Mouse (Mus musculus): ENCODE results near the gene Tyms. TPM values are rescaled to one million over a fixed set of nuclear protein-coding genes. Genes with fewer than 3 reads are reported as not detected.
"Not testable (repeated sequence)": the region's sequence is repeated elsewhere in the genome, so short reads cannot be mapped to it uniquely, and the experiment has no call there.

Tyms gene
- polyA plus RNA-seq, 1 experiment from 2014 or later = 272 TPM

DNA sequence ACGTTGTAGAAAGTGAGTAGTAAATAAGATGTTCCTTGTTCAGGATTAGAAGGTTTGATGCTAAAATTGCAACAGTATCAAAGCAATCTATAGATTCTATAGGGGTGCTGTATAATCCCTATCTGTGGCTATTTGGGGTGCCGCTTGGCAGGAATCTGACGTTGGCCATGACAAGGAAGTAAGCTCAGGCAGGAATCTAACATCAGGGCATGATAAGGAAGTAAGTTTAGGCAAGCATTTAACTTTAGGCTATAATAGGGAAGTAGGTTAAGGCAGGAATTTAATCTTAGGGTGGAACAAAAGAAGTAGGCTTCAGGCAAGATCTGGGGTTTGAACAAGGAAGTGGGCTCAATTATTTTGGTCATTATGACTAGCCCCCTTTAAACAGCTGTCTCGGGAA, 37.6 kb downstream of the Tyms start:
- H3K4me1 ChIP-seq (replicated peaks); H3K27ac ChIP-seq; H3K27me3 ChIP-seq; H3K4me2 ChIP-seq; H3K9ac ChIP-seq; H3K4me3 ChIP-seq (replicated peaks); H3K9me3 ChIP-seq (replicated peaks); H3K36me3 ChIP-seq; ATAC-seq (ENCODE audit: low read depth); DNase-seq: not testable (repeated sequence)
- 38% methylated on average over 4 of the region's 4 CpGs for WGBS (ENCODE audit: insufficient replicate concordance)

DNA sequence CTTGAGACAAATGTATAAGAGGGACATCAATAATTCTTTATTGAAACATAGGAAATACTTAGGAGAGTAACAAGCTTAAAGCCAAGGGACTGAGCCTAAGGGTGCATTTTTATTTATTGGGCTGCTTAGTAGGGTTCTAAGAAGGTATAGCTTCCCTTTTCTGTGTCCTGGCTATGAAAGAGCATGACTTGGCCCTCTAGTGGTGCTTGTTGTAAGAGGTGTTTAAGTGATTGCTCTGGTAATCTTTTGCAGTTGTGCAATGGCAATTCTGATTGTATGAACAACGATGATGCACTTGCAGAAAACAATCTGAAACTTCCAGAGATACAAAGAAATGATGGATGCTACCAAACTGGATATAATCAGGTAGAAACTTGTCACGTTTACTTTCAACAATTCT, 58.8 kb downstream of the Tyms start:
- Histone ChIP-seq H3K36me3 (no peaks in the 10 kb centered on the region), H3K4me2 (no peak overlapping the region), H3K9me3 (replicated peaks) (no peaks in the 10 kb centered on the region), H3K9ac (no peak overlapping the region), H3K4me1 (replicated peaks) (peaks cover 6% of the 10 kb centered on the region), H3K4me3 (replicated peaks) (no peak overlapping the region), H3K27me3 (no peaks in the 10 kb centered on the region), H3K27ac (no peak overlapping the region)
- WGBS (ENCODE audit: insufficient replicate concordance) = 34% methylated on average over 2 of the region's 2 CpGs
- ATAC-seq (ENCODE audit: low read depth) (no peak), DNase-seq (no peak)

DNA sequence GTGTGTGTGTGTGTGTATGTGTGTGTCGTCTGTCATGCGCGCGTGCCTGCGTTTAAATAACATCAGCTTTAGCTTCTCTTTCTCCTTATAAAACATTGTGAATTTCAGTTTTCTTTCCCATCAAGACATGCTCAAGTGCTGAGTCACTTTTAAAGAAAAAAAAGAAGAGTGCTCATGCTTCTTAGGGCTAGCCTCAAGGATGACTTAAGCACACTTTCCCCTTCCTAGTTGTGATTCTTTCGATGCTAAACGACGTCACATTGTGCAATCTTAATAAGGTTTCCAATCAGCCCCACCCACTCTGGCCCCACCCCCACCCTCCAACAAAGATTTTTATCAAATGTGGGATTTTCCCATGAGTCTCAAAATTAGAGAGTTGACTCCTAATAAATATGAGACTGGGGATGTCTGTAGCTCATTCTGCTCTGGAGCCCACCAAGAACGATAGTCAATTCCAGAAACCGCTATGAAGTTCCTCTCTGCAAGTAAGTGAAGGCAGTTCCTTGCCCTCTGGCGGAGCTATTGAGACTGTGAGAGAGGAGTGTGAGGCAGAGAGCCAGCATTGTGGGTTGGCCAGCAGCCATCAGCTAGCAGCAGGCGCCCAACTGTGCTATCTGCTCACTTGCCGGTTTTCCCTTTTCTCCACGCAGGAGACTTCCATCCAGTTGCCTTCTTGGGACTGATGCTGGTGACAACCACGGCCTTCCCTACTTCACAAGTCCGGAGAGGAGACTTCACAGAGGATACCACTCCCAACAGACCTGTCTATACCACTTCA, 60.5 kb downstream of the Tyms start, which contains the start of gene Il6:
Gene Il6, plus strand, starts transcription at position 389 of the 778 bp plus-strand sequence.
- DNase-seq (no peak), ATAC-seq (ENCODE audit: low read depth) (no peak)
- WGBS (ENCODE audit: insufficient replicate concordance) = 51% methylated on average over 16 of the region's 16 CpGs
- Histone ChIP-seq H3K27me3 (no peaks in the 10 kb centered on the region), H3K4me3 (replicated peaks) (no peak within 1 kb of the TSS), H3K27ac (no peak within 1 kb of the TSS), H3K9me3 (replicated peaks) (no peaks in the 10 kb centered on the region), H3K4me1 (replicated peaks) (peaks cover 6% of the 10 kb centered on the region), H3K36me3 (no peaks in the 10 kb centered on the region), H3K4me2 (no peak within 1 kb of the TSS), H3K9ac (no peak within 1 kb of the TSS)

Other genes with a start within 250 kb of the Tyms start
- 0.28 and 0.32 TPM in 2 replicates for gene Il6, start 60.5 kb downstream of the Tyms start, polyA plus RNA-seq (2015; fragmentation: Nextera tagmentation; extraction: Ambion mirVana)
- gene Garem2, start 31.5 kb upstream of the Tyms start, polyA plus RNA-seq (2015; fragmentation: Nextera tagmentation; extraction: Ambion mirVana) = 0.03 TPM in 2 replicates
- not detected in 2 replicates for gene 3110082J24Rik, start 32.5 kb upstream of the Tyms start, polyA plus RNA-seq (2015; fragmentation: Nextera tagmentation; extraction: Ambion mirVana)
- 79.5 and 91.8 TPM in 2 replicates for gene Hadha, start 81.5 kb upstream of the Tyms start, polyA plus RNA-seq (2015; fragmentation: Nextera tagmentation; extraction: Ambion mirVana)
- gene Hadhb, start 81.6 kb upstream of the Tyms start, polyA plus RNA-seq (2015; fragmentation: Nextera tagmentation; extraction: Ambion mirVana) = 124 and 143 TPM in 2 replicates
- not detected in 2 replicates for gene Adgrf3, start 132.1 kb upstream of the Tyms start, polyA plus RNA-seq (2015; fragmentation: Nextera tagmentation; extraction: Ambion mirVana)
- gene Selenoi, start 159.0 kb upstream of the Tyms start, polyA plus RNA-seq (2015; fragmentation: Nextera tagmentation; extraction: Ambion mirVana) = 14.0 and 21.3 TPM in 2 replicates
- 1.8 TPM in 2 replicates for gene Drc1, start 207.8 kb upstream of the Tyms start, polyA plus RNA-seq (2015; fragmentation: Nextera tagmentation; extraction: Ambion mirVana)